Mouse (Mus musculus) lung, adult 2 months (tissue): ENCODE results near the gene Cdcp2.
"Not testable (repeated sequence)": the region's sequence is repeated elsewhere in the genome, so short reads cannot be mapped to it uniquely, and the experiment has no call there.

Source experiments
- CTCF ChIP-seq: fragments of 200-500 bp; IDR thresholded peaks from 2 replicates; pipeline ENCODE4 v1.5.1; 2011; ENCODE audit warnings: mild to moderate bottlenecking, low read length, control low read depth; ENCODE audit not compliant: insufficient read depth
- POLR2A ChIP-seq: fragments of 200-500 bp; IDR thresholded peaks from 2 replicates; pipeline ENCODE4 v1.6.1; 2011; ENCODE audit warnings: low read depth, mild to moderate bottlenecking, control low read depth, low read length, borderline replicate concordance; ENCODE audit errors: extremely low read depth

DNA sequence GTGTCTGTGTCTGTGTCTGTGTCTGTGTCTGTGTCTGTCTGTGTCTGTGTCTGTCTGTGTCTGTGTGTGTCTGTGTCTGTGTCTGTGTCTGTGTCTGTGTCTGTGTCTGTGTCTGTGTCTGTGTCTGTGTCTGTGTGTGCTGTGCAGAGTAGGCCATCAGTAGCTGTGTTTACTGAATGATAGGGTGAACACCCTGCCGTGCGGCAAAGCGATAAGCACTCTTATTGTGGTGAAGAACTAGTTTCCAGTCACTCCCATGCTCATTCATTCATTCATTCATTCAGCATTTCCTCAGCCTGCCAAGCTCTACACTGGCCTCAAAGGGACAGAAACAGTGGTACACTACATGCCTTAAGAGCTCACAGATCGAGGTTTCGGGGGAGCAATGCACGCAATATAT is 12.5 kb downstream of the Cdcp2 start:
- not testable (repeated sequence) for TF ChIP-seq CTCF, POLR2A
